Mouse (Mus musculus): ENCODE measurements around the gene Wnt4.

Wnt4 gene

GRCm38 (mm10) chr4:137278144-137279040 is 1.1 kb downstream of the Wnt4 start:
- no peak for DNase-seq (ENCODE audit: low spot score in 2 of 2)

GRCm38 (mm10) chr4:137279346-137279745 is 2.1 kb downstream of the Wnt4 start:
- DNase-seq (ENCODE audit: low spot score in 2 of 2) = no peak

DNA sequence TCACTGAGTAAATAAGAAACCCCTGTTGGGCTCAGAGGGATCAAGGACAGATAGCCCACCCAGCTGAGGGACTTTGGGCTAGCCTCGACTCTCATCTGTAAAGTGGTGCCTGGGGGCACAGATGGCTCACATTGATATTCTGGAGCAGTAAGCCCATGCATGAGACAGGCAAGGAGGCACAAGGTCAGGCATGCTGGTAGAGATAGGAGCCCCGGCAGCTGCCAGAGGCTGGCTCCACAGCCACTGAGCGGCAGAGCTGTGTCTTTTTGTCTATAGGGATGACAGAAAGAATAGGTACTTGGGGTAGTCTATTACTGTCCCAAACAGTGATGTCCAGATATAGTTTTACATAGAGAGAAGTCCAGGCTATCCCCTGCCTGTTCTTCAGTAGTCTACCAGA is 4.0 kb downstream of the Wnt4 start:
- DNase-seq (ENCODE audit: low spot score in 2 of 2) = no peak

GRCm38 (mm10) chr4:137282122-137282521 is 4.8 kb downstream of the Wnt4 start:
- DNase-seq (ENCODE audit: low spot score in 2 of 2) = no peak

- no peak for DNase-seq (ENCODE audit: low spot score in 2 of 2)
Observed at GRCm38 (mm10) chr4:137282584-137283406, 5.5 kb downstream of the Wnt4 start.

DNA sequence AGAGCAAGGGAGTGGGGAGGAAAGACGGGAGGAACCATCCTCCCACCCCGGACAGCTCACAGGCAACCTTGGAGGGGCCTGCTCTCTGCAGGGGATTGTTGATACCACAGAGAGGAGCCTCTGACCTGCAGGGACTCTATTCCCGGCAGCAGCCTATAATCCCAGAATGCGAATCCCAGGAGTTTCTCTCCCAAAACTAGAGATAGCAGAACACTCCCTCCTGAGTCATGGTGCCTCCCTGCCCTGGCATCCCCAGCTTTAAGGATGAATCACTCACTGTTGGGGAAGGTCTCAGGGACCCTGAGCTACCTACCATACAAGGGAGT is 6.1 kb downstream of the Wnt4 start:
- DNase-seq (ENCODE audit: low spot score in 2 of 2) = no peak

DNA sequence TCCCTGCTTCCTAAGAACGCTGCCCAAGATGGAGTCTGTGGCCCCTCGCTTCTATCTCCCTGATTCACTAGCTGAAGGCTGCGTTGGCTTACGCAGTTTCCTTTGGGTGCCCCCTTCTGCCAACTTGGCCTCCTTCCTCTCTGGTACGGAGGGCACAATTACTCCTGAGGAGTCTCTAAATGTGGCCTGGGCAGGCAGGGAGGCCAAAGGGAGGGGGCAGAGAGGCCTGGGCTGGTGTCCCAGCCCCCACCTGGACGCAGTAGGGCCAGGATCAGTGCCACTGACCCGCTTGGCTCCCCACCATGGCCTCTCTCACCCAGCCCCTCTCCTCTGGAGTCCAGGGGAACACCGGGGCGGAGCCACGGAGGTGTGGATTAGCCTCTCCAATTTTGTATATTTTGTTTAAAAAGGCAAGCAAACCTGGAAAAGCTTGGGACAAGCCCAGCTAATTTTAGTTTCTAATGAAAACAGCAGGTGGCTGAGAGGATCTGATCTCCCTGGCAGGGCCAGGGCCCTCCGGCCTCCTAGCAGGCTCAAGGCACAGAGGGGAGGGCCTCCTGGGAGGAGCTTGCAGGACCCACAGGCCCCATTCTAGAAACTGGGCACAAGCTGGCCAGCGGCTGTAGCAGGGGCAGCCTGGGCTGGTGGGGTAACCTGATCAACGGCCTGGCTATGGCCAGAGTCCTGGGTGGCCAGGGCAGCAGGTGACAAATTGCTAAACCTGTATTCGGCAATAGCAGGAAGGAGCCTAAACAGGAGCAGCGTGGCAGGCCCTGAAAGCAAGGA is 8.8 kb downstream of the Wnt4 start:
- no peak for DNase-seq (ENCODE audit: low spot score in 2 of 2)

DNA sequence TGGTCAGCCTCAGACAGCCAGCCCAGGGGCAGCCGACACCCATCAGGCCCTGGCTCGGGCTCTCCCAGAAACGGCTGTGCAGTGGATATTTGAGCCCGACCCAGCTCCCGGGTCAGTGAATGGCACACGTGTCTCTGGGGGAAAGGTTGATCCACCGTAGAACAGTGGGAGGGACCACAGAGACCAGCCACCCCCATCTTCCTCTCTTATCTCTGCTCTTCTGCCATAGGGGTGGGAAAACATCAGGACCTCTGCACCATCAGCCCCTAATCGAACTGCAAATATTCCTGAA is 9.3 kb downstream of the Wnt4 start:
- DNase-seq (ENCODE audit: low spot score in 2 of 2) = no peak

- DNase-seq (ENCODE audit: low spot score in 2 of 2) = no peak
Observed at GRCm38 (mm10) chr4:137287206-137287605, 9.9 kb downstream of the Wnt4 start.

DNA sequence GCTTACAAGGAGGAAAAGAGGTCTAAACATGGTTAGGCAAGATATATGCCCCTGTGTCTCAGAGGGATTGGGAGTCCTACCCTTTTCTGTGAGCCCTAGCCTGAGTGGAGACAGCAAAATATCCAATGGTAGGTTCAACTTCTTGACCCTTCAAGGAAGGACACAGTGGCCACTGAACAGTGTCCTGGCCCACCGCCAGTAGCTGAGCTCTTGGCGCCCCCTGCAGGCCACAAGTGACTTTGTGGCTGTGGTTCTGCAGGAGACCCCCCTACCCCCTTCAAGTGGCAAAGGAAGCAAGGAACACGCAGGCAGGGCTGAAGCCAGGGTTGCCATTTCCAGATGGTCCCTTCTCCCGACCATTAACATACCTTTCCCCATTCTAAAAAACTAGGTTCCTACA is 10.5 kb downstream of the Wnt4 start:
- no peak for DNase-seq (ENCODE audit: low spot score in 2 of 2)

DNA sequence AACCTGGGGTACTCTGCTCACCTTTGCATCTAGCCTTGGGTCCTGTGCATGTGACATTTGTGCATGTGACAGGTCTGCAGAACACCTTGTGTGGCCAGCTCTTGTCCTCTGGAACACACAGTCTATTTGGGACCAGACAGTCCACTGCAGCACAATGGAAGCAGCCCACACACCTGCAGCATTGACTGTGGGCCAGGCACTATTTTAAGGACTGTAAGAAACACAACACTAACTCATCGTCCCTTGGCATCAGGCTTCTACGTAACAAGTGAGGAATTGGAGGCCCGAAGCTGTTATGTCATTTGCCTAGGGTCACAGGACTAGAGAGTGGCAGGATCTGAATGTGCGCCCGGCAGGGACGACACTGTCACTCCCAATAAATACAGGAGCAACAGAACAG is 12.4 kb downstream of the Wnt4 start:
- no peak for DNase-seq (ENCODE audit: low spot score in 2 of 2)

DNA sequence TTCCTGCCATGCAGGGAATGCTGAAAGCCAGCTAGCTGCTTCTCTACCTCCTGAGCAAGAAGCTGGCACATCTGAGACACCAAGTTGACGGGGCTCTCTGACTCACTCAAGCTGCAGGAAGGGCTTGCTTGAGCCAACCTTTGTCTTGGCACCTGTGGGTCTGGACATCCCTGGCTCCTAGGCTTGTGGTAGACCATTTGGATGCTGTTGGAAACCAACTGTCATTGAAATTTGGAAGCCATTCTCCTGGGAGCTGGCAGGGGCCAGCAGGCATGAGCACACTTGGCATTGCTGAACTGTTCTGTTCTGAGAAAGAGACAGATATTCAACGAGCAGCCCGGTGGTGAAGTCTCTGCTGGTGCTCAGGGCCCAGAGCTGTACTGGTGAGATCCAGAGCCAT is 13.0 kb downstream of the Wnt4 start:
- no peak for DNase-seq (ENCODE audit: low spot score in 2 of 2)

GRCm38 (mm10) chr4:137292625-137293024 is 15.3 kb downstream of the Wnt4 start:
- DNase-seq (ENCODE audit: low spot score in 2 of 2) = no peak

DNA sequence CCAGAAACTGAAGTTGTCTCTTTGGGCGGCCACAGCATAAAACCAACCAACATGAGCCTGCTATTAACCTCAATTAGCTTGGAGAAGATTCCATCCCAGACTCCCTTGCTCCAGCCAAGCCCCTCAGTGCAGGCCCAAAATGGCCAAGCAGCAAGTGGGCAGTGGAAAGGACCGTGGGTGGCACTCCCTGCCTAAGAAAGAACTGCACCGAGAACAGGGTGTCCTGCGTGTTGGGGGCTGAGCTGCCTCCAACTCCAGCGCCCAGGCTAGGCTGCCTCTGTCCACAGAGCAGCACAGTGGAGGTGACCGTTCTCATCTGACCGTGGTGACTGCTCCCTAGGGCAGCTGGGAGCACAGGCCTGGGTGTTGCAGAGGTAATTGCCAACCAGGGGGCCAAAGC is 16.7 kb downstream of the Wnt4 start:
- no peak for DNase-seq (ENCODE audit: low spot score in 2 of 2)

DNA sequence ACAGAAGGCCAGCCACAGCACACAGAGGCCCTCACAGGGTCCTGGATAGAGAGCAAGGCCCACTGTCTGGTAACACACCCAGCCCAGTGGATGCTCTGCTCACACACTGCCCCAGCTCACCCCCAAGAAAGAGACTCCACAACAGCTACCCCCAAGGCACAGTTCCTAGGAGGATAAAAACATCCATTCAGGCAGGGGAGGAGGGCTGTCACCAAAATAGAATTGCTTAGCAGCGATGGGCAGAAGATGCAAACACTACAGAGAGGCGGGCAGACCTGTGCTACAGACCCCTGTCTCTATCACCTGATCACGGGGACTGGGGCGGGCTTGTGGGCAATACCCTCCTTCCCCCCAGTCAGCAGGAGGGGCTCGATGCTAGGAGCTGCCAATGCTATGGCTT is 17.2 kb downstream of the Wnt4 start:
- no peak for DNase-seq (ENCODE audit: low spot score in 2 of 2)

DNA sequence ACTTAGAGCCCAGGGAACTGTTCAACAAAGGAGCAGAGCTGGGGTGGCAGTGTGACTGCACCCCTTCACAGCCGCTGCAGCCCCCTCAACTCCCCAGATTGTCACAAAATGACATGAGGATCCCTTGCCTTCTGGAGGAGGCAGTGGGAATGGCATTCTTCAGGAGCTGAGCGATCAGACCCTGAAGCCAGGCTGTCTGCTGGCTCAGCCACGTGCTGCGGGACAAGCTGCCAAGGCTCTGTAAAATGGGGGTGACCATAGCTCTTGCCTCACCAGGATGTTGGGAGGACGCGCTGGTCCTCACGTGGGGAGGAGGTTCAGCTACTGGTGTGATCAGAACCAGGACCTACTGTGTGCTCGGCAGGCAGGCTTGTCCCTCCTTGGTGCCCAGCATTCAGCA is 17.7 kb downstream of the Wnt4 start:
- DNase-seq (ENCODE audit: low spot score in 2 of 2) = no peak

GRCm38 (mm10) chr4:137297611-137298010 is 20.3 kb downstream of the Wnt4 start:
- no peak for DNase-seq (ENCODE audit: low spot score in 2 of 2)

DNA sequence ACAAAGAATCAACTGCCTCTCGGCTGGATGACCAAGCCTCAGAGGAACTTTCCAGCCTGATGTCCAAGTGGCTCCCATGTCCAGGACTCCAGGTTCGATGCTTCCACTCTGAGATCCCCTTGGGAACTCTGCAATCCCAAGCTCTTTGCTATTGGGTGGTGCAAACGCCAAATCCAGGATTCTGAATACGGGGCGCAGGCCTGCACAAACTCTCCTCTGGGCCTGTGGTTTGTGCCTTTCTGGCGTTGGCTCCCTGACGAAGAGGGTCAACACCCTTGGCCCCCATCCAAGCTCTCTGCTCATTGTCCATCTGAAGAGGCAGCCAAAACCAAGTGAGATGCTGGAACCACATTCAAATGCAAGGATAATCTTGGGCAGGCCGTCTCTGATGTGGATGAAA is 21.1 kb downstream of the Wnt4 start:
- no peak for DNase-seq (ENCODE audit: low spot score in 2 of 2)

DNA sequence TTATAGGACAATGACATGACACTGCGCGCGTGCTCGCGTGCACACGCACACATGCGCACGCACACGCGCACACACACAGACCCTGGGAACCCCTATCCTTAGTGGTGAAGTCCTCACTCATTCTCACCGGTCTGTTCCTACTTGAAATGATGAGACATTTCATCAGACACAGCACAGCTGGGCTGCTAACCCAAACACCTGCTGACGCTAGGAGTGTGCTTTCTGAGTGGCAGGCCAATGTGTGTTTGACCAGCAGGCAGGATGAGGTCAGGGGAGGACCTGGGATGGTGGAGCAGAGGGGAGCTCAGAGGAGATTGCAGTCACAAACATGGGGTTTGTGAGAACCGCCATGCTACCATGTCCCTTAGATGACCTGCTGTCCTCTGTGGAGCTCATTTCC is 22.9 kb downstream of the Wnt4 start:
- DNase-seq (ENCODE audit: low spot score in 2 of 2) = no peak

DNA sequence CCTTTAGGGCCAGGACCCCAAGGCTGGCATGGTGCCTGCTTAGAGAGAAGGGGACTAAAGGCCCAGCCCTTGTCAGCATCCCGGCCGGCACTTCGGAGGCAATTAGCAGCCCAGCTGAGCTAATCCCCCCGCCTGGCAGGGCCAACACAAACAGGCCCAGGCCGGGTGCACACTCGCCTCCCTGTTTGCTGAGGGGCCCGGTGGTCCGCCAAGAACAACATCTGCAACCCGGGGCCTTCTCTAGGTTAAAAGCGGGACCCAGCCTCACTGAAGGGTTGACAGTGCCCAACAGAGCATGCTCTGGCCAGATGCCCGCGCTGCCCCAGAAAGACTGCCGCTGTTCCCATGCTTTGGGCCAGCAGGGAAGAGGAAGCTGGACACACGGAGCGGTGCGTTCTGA is 24.3 kb downstream of the Wnt4 start:
- no peak for DNase-seq (ENCODE audit: low spot score in 2 of 2)

GRCm38 (mm10) chr4:137304106-137304505 is 26.8 kb downstream of the Wnt4 start:
- no peak for DNase-seq (ENCODE audit: low spot score in 2 of 2)

- no peak for DNase-seq (ENCODE audit: low spot score in 2 of 2)
Observed at GRCm38 (mm10) chr4:137305066-137305465, 27.8 kb downstream of the Wnt4 start.

Data from spleen, postnatal 4 days (tissue).